Mouse (Mus musculus) neutrophil, adult 5-6 weeks (primary cell): Measurements from ENCODE around the gene Ltb4r2. TPM values are rescaled to one million over a fixed set of nuclear protein-coding genes. Genes with fewer than 3 reads are reported as not detected.

Experiments used
- ATAC-seq: fragments of 151-379, 151-347 bp; 2 replicates; pipeline ENCODE4 v1.8.0; 2017; ENCODE audit warnings: mild to moderate bottlenecking, moderate TSS enrichment; ENCODE audit not compliant: insufficient number of reproducible peaks, poor library complexity, low FRiP score, severe bottlenecking; ENCODE audit errors: extremely low read depth
- total RNA-seq: library from RNA; stranded (forward); fragments of 200-1000 nt; gene quantifications from 2 replicates; pipeline ENCODE4 v1.2.3, GENCODE M21; 2017

Gene Ltb4r2
- total RNA-seq, 1 experiment from 2014 or later, result 0.81 TPM

DNA sequence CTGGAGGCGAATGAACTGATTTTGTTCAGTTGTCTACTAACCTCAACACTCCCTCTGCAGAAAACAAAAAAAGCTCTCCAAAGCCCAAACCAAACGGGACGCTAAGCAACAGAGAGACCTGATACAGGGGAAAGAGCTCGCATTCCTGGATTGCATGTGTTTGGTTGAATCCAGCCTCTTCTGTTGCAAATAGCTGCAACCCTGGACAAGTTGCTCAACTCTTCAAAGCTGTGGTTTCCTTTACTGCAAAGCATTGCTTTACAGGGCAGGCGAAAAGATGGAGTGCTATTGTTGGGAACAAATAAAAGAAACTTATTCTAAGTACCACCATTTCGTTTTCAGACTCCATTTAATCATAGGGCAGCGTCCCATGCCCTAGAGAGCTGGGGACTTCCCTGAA is 26.4 kb upstream of the Ltb4r2 start:
- ATAC-seq, result no peak

DNA sequence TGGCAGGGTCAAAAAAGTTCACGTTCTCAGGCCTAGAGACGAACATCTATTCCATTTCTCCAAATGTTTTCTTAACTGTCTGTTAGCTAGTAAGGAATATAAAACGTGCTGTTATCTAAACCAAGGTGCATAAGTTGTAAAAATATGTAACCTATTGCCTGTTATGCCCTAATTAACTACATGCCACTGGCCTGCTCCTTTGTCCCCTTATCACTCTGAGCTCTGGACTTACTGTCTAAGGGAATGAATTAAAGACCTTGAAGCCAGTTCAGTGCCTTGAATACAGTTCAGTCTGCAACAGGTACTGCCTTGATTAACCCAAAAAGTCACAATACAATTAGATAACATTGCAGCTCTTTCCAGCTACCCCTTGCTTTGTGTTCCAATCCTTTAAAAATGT is 25.9 kb upstream of the Ltb4r2 start:
- ATAC-seq, result no peak

DNA sequence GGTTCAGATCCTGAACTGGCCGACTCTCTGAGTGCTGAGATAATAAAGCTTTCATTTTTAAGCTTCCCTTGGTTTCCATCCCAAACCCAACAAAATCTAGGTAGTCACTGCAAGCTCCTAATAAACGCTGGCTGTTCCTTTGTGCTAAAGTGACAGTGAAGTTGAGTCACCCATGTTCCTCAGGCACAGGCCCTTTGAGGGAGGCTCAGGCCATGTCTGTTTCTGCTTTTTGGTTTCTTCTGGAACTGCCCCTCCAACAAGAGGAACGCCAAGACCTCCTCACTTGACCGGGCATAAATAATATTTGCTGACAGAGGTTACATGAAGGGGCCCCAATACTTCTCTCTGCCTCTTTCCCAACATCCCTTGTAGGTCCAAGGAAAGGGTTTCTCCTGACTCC is 25.5 kb upstream of the Ltb4r2 start:
- no peak for ATAC-seq

DNA sequence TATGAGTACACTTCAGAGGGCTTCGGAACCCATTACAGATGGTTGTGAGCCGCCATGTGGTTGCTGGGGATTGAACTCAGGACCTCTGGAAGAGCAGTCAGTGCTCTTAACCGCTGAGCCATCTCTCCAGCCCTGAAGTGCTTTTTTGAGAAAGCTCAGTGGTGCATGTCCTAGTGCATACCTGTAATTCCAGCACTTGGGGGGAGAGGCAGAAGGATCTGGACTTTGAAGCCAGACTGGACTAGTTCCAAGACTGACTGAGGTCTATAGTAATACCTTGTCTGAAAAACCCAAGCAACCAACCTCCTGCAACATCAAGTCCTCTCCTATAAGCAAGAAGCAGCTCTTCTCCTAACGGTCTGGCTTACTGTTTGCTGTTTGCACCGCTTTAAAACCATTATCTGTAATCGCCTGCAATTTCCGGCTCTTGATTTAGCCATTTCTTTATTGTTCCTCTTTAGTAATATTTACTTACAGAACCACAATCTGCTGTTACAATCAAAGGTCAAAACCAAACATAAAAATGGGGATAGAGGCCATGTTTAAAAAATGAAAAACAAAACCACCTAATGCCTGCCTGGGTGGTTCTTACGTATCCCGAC is 24.0 kb upstream of the Ltb4r2 start:
- no peak for ATAC-seq

DNA sequence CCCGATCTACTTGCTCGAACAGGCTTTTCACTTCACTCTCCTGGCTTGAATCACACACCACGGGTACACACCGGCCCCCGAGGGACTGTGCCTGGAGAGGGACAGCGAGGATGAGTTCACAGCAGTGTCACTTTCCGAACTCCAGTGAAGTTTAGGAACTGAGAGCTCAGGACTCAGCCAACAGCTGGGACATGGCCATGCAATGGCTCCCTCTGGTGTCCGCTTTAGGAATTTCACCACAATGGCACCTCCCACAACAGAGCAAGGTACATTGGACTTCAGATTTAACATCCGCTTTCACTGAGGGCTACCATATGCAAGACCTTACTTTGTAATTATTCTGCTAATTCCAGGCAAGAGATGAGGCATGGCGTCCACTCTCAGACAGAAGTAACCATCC is 17.5 kb upstream of the Ltb4r2 start:
- ATAC-seq, result peak; percentile 85

DNA sequence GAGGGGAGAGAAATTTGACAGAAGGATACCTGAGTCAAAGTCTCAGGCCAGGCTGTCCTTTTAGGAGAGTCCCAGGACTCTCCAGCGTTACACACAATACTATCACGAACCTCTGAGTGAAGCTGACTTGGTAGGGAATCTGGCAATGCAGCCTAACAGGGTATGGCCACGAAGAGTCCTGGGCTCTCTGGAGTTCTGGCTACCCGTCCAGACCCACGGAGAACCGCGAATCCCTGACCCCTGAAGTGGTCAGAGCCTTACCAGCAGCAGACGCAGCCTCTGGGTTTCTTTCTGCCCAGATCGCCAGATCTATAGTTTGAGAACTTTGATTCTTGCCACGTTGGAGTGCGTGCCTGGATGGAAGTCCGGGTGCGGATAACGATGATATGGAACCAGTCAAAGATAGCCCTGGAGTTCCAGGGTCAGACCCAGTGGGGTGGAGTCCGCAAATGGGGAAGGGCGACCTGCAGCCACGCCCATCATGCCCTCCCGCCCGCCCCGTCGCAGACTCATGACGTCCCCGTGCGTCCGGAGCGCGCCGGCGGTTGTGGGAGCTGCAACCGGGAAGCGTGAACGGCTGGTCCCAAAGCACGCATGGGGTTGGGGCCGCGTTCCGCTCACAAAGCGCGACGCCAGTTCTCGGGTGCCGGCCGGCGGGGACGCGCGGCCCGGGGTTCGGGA is 15.9 kb upstream of the Ltb4r2 start, which contains the start of the genes Dhrs1 and Nop9:
Dhrs1 (minus strand) TSS at position 511 of the 681 bp plus-strand sequence.
Nop9 (plus strand) TSS at position 514 of the 681 bp plus-strand sequence.
- ATAC-seq, result peak; percentile 78

DNA sequence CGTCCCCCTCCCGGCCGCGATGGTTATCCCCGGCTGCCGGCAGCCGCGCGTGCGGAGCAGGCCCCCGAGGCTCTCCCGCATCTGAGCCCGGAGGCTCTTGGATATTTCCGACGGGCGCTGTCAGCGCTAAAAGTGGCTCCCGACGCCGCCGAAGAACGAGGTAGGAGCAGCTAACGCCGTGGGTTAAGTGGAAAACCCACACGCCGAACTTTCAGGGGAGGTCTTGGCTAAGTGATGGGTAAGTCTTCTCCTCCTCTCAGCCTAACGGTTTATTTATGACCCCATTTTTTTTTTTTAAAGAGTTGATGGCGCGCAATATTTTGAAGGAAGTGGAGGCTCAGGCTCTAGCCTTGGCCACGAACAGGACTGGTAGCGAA is 15.4 kb upstream of the Ltb4r2 start:
- ATAC-seq, result no peak

DNA sequence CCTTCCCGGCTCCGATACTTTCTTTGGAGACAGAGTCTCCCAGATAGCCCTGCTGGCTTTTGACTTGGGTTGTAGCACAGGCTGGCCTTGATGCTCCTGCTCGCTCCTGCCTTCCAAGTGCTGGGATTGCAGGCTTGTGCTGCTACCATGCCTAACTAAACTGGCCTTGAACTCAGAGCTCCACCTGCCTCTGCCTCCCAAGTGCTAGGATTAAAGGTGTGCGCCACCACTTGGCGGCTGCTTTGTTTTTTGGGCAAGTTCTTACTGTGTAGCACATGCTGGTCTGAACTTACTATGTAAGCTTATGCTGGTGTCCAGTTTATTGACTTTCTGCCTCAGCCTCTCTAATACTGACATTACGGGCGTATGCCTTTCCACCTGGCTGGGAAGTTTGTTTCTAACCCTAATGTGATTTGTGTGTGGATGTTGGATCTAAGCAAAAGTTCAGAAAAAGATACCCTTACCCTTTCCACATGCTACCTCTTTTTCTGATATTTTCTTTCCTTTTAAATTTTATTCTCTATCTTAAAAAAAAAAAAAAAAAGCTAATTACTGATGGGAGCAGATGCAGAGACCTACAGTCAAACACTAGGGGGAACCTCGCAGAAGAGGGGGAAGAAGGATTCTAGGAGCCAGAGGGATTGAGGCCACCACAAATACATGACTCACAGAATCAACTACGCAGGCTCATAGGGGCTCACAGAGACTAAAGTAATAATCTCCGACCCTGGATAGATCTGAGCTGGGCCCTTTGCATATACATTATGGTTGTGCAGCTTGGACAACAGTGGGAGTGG is 14.0 kb upstream of the Ltb4r2 start:
- no peak for ATAC-seq

DNA sequence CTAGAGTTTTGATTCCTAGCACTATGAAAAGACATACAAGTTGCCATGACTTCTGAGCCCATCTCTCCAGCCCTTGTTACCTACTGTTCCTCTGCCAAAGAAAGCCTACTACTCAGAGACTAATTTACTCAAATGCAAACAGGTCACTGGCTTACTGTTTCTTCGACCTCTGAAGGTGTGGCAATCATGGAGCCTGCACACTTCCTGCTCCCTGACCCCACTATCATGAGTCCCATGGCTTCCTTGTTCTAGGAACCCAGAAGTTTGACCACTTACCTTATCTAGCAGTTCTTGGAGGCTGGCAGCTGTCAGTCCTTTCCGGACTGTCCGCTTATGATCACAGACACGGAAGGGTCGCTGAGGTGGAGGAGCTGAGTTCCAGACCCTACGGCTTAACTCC is 3.7 kb upstream of the Ltb4r2 start:
- no peak for ATAC-seq

DNA sequence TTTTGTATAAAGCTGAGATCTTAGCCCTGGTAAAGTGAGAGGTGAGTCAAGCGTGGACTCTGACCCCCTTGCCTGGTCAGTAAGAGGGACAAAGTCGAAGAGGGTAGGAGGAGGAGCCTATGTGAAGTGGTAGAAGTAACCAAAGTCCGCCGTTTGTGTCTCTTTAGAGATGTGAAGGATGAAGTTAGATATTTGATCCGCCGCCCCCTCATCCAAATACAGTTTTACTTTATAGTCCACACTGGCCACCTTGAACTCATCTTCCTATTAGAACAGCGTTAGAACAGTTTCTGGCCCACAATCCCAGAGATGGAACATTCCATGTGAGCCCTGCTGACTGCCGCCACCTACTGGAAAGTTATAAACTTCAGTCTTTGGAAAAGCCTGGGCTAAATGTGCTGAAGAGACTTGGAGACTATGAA is 2.9 kb upstream of the Ltb4r2 start, which contains the start of gene Cideb:
Cideb (minus strand) TSS at position 96 of the 422 bp plus-strand sequence.
- no peak for ATAC-seq

DNA sequence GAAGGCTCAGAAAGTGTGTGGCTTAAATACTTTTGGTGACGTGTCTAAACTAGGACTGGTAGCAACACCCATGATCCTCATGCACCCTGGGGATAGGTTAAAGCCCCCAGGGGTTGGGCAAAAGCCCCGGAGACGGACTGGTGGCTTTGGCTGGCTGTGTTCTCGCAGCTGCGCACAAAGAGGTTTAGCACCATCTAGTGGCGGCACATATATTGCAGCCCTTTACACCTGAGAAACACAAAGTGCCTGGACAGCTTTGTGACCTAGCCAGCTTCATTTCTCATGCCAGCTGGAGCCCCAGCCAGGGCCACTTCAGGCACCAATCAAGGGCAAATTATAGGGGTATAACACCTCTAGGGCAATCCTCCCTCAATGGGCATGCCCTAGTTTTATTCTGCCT is 1.1 kb upstream of the Ltb4r2 start:
- peak; percentile 43 for ATAC-seq

DNA sequence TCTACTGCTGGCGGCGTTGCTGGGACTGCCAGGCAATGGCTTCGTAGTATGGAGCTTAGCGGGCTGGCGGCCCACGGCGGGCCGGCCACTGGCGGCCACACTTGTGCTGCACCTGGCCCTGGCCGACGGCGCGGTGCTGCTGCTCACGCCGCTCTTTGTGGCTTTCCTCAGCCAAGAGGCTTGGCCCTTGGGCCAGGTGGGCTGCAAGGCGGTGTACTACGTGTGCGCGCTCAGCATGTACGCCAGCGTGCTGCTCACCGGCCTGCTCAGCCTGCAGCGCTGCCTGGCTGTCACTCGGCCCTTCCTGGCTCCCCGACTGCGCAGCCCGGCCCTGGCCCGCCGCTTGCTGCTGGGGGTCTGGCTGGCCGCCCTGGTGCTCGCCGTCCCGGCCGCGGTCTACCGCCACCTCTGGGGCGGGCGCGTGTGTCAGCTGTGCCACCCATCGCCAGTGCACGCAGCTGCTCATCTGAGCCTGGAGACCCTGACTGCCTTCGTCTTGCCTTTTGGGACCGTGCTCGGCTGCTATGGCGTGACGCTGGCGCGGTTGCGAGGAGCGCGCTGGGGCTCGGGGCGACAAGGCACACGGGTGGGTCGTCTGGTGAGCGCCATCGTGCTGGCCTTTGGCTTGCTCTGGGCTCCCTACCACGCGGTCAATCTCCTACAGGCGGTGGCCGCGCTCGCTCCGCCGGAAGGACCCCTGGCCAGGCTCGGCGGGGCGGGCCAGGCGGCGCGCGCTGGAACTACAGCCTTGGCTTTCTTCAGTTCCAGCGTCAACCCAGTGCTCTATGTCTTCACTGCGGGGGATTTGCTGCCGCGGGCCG is 983 bp downstream of the Ltb4r2 start:
- ATAC-seq, result no peak

DNA sequence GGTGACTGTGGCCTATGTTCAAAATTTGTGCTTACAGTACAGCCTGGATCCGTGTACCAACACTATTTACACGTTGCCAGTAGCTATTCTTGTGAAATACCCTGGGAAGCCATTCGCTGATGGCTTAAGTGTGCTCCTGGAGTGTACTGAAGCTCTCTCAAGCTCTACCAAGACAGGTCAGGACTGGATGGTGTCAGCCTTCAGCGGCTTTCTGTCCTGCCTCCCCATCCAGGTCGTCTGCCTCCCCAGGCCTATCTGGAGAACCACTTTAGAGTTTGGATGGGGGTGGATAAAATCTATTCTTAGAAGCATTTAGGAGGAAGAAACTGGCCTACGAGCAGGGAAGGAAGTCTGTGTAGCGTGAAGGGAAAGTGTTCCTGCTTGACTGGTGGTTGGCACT is 1.9 kb downstream of the Ltb4r2 start:
- no peak for ATAC-seq

DNA sequence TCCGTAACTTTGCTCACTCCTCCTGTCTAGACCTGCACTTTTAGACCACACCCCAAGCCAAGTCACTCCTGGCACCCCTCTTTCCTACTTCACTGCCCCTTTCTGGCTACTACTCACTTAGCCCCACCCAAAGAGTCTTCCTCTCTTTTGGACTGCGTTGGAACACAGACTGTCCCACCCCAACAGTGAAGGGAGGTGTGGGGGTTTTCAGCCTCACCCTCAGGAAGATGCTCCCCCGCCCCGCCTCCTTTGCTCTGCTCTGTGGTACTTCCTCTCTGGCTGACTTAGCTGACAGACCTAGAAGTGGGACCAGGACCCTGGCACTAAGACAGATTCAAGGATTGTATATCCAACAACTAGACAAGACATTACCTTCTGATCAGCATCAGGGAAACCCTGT is 4.5 kb downstream of the Ltb4r2 start, which contains the start of gene Ltb4r1:
Ltb4r1 (plus strand) TSS at position 267 of the 400 bp plus-strand sequence.
- peak; percentile 14; the same call in 1 of the 2 replicates for ATAC-seq

DNA sequence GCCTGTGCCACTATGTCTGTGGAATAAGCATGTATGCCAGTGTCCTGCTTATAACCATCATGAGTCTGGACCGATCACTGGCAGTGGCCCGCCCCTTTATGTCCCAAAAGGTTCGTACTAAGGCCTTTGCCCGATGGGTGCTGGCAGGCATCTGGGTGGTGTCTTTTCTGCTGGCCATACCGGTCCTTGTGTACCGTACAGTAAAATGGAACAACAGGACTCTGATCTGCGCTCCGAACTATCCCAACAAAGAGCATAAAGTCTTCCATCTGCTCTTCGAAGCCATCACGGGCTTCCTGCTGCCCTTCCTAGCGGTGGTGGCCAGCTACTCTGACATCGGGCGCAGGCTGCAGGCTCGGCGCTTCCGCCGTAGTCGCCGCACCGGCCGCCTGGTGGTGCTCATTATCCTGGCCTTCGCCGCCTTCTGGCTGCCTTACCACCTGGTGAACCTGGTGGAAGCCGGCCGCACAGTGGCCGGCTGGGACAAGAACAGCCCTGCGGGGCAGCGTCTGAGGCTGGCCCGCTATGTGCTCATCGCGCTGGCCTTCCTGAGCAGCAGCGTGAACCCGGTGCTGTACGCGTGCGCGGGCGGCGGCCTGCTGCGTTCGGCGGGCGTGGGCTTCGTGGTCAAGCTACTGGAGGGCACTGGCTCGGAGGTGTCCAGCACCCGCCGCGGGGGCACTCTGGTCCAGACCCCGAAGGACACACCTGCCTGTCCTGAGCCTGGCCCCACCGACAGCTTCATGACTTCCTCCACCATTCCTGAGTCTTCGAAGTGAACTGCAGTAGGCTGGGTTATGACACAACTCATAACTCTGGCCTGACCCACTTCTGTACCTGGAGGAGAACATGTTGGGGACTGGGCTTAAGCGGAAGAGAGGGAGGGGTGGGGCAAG is 6.5 kb downstream of the Ltb4r2 start:
- peak; percentile 53 for ATAC-seq

DNA sequence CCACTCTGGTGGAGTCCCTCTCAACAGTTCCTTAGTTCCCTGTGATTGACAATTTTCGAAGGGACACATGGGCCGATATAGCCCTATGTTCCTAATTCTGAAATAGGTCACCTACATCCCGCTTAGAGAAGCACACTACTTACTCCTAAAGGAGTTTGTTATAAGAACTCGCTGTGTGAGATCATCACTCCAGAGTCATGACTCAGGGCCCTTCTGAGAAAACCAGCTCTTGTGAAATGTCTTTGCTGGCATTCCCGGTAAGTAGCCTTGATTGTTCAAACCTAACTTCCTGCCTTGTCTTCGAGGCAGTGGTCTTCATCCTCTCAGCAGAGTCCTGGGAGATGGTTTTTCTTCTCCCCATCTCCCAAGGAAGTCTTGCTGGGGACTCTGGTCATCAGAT is 7.3 kb downstream of the Ltb4r2 start:
- no peak for ATAC-seq

DNA sequence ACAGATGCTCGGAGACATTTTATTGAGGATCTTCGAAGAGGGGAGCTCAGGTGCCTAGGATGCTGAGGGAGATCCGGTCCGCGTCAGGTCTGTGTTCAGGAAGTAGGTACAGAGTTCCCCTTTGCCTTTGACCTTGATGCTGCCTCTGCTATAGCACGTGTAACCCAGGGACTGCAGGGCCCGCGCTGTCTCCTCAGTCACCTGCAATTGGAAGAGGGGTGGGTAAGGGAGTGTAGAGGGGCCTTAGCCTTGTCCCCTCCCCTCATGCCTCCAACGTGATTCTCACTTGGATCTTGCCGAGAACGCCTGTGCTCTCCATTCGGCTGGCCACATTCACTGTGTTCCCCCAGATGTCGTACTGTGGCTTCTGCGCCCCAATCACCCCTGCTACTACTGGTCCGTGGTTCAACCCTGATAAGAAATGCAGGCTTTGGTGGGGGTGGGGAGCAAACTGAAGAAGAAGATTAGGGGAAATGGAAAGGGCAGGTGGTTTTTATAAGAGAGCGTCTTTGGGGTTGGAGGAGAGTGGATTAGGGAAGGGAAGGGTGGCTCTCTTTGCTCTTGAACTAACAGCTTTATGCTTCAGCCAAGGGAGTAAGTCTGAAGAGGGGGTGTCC is 8.0 kb downstream of the Ltb4r2 start:
- ATAC-seq, result no peak

DNA sequence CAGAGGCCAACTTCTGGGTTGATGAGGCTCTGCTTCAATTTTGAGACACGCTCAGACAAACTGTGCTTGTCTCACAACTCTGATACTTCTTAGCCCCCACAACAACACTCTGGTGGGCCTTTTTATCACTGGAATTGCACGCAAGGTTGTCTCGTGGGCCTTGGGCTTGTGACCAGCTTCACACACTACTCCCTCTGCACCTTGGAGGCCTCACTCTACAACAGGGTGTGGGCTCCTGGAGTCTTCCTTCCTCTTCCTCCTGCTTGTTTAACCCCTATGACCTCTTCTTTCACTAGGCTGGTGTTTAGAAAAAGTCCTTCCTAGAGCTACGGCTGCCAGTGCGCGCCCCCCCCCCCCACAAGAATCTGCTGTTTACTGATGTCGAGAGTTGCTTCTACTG is 15.5 kb downstream of the Ltb4r2 start:
- no peak for ATAC-seq
